Mouse (Mus musculus): ENCODE measurements at regions not wholly inside any gene's neighbourhood (a gene's known extent, or its start where the extent isn't known, plus 50 kb on each side); places are given as distances from the start of the nearest gene placed in this dataset.

DNA sequence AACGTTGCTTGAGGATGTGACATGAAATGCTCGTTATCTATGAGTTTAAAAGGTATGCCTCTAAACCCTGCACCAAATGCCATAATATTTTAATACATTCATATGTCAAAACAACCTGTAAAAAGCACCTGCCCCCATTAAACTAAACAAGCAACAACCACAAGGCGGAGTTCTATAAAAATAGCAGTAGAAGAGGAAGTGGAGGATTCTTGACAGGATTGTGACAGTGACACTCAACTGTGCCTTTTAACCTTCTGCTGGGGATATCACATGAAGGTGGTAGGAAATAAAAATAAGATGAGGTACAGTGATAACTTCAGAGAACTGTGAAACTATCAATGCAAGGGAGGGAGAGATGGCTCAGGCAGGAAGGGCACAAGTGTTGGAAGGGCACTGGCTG, 58.6 kb upstream of the Dbx2 start:
- no peak for DNase-seq

DNA sequence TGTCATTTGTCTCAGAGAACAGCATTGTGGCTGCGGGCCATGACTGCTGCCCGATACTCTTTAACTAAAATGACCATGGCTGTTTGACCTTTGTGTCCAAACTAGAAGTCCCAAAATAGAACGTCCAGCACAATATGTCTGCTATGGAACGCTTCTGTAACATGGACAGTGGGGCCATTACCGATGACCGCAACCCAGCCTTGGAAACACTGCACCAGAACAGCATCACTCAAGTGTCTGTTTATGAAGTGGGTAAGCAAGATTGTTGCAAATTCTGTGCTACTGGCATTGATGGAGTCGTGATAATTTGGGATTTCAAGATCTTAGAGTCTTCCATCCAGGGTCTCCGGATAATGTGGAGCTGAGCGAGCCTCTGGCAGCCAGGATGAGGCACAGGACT, 60.2 kb upstream of the Dbx2 start:
- DNase-seq: no peak

DNA sequence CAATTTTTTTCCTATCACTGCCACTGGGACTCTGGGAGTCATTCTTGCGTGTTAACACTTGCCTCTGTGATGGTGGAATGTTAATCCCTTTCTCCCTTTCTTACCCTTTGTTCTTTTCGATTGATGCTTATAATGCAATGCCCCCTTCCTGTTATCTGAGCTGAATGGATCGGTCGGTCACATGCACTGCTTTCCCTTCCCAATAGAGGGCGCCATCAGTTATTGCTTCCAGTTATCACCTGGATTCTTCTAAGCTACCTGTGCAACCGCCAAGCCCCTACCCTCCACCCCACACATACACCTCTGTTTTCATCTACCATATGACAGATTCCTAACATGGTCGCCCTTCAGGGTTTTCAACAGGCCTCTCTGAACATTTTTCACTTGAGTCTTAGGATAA, 66.9 kb upstream of the Ano6 start:
- no peak for DNase-seq

DNA sequence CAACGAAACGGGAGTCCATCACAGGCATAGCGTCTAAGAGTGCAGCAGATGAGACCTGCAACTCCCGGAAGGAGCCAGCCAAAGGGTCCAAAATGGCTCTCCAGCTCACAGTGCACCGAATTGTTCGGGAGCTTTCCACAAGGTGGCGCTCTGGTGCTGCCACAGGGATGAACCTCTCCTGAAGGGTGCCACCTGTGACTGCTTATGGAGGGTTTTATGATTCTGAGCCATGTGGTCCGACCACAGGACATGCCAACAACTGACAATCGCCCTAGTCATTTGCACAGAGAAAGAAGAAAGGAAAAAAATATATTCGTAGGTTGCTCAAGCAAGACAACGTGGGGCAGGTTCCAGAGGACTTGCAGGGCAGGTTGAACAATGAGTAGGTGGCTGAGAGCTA, 64.8 kb upstream of the Ano6 start:
- DNase-seq: peak; percentile 35 to 40

DNA sequence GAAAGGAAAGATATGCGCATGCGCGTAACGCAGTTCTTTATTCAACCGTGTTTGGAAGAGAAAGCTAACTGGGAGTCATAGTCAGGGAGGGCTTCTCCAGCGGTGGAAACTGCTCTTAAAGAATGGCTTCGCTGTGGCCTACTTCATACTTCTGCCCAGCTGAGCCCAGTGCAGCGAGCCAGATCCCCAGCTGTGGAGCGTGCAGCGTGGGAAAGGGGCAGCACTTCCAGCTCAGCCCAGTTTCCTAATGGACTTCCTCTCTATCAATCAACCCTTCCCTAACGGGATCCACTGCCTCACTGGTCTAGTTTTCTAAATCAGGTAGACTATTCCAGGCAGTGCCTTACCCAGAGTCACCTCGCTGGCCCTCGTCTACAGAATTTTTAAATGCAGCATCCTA, 64.1 kb upstream of the Ano6 start:
- DNase-seq: no peak

DNA sequence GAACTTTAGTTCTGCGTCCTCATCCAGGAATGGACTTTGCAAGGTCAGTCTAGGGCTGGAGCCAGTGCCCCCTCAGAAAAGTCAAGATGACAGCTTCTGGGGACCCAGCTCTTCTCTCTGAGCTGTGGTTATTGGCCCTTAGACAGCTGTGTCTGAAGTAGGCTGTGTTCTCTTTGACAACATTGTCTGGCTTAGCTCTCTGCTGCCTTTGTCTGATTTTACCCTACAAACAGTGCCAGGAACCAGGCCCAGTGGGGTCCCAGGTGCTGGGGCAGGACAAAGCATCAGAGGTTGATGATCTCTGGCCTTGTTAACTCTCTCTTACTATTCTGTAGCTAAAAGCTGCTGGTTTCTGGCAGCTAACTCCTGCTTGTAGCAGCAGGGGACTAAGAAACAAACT, 54.9 kb upstream of the Ano6 start:
- DNase-seq: no peak

Data from cerebellum, adult 18-20 months (tissue).